Comparison of ENCODE assay signal across 8 mouse cellular contexts in genomic region chr9:64934015-64934754, GRCm38 (mm10). TPM values are rescaled to one million over a fixed set of nuclear protein-coding genes. Genes with fewer than 3 reads are reported as not detected.
DNase-seq lines count a peak whose midpoint lies in the region; ATAC-seq and TF ChIP-seq lines count a peak whose summit lies in the region.

No protein-coding gene starts in this region.

- no peaks in the 10 kb centered on the region for H3K9me3 ChIP-seq in forebrain, embryonic 10.5 days
- H3K9me3 ChIP-seq in forebrain, embryonic 15.5 days: no peaks in the 10 kb centered on the region
- H3K9me3 ChIP-seq in lung, embryonic 14.5 days (ENCODE audit: low read depth, low read length): no peaks in the 10 kb centered on the region

- no peak for TF ChIP-seq CTCF in cerebellum, adult 2 months (IDR thresholded peaks at IDR 0.05; ENCODE audit: borderline replicate concordance, insufficient read depth, low read depth, low read length)
- TF ChIP-seq CTCF in lung, embryonic 14.5 days (IDR thresholded peaks at IDR 0.05; ENCODE audit: low read depth): no peak

- no peak overlapping the region for H3K4me3 ChIP-seq in forebrain, embryonic 10.5 days
- H3K4me3 ChIP-seq in forebrain, embryonic 15.5 days: no peak overlapping the region
- no peak overlapping the region for H3K4me3 ChIP-seq in cerebellum, adult 2 months (replicated peaks; ENCODE audit: insufficient read depth, low read depth, low read length)
- no peak overlapping the region for H3K4me3 ChIP-seq in lung, embryonic 14.5 days (ENCODE audit: low read depth, low read length)

- H3K27me3 ChIP-seq in forebrain, embryonic 10.5 days (ENCODE audit: poor library complexity, severe bottlenecking): peaks cover 8% of the 10 kb centered on the region; the same call in 1 of the 2 replicates
- no peaks in the 10 kb centered on the region for H3K27me3 ChIP-seq in forebrain, embryonic 15.5 days
- no peaks in the 10 kb centered on the region for H3K27me3 ChIP-seq in cerebellum, adult 2 months (ENCODE audit: control insufficient read depth, insufficient read depth, low read length)
- H3K27me3 ChIP-seq in lung, embryonic 14.5 days (ENCODE audit: insufficient read depth, low read length): no peaks in the 10 kb centered on the region; the same call in 1 of the 2 replicates

- H3K9ac ChIP-seq in forebrain, embryonic 15.5 days (replicated peaks): no peak overlapping the region
- H3K9ac ChIP-seq in lung, embryonic 14.5 days: no peak overlapping the region

- H3K4me2 ChIP-seq in forebrain, embryonic 15.5 days (replicated peaks): no peak overlapping the region
- H3K4me2 ChIP-seq in lung, embryonic 14.5 days: no peak overlapping the region

- DNase-seq in forebrain, embryonic 10.5 days (ENCODE audit: extremely low spot score, low spot score): no peak
- DNase-seq in cerebellum, adult 2 months: peak; percentile 48 to 53
- DNase-seq in heart, adult 11 months: peak; percentile 99
- peak; percentile 55 to 69 for DNase-seq in kidney, adult 8-10 months
- DNase-seq in lung, embryonic 14.5 days: peak; percentile 50
- DNase-seq in thymus, postnatal 14 days: no peak
- DNase-seq in B cell, adult 2 months: no peak

- no peak for TF ChIP-seq POLR2A in cerebellum, adult 2 months (IDR thresholded peaks at IDR 0.05; ENCODE audit: borderline replicate concordance, insufficient read depth, low read length)

- peaks cover 24% of the 10 kb centered on the region for H3K4me1 ChIP-seq in forebrain, embryonic 10.5 days
- no peaks in the 10 kb centered on the region for H3K4me1 ChIP-seq in forebrain, embryonic 15.5 days
- H3K4me1 ChIP-seq in cerebellum, adult 2 months (ENCODE audit: control insufficient read depth, insufficient read depth, low read length): peaks cover 12% of the 10 kb centered on the region
- H3K4me1 ChIP-seq in lung, embryonic 14.5 days (ENCODE audit: insufficient read depth): peaks cover 9% of the 10 kb centered on the region; the same call in 1 of the 2 replicates

- no peaks in the 10 kb centered on the region for H3K36me3 ChIP-seq in forebrain, embryonic 10.5 days (replicated peaks)
- no peaks in the 10 kb centered on the region for H3K36me3 ChIP-seq in forebrain, embryonic 15.5 days
- no peaks in the 10 kb centered on the region for H3K36me3 ChIP-seq in lung, embryonic 14.5 days (ENCODE audit: insufficient read depth)

- ATAC-seq in forebrain, embryonic 15.5 days (replicated peaks): no peak
- peak; percentile 40 for ATAC-seq in lung, embryonic 14.5 days (ENCODE audit: insufficient read depth)

- peak overlapping the region; percentile 72 for H3K27ac ChIP-seq in forebrain, embryonic 10.5 days
- no peak overlapping the region for H3K27ac ChIP-seq in forebrain, embryonic 15.5 days (replicated peaks)
- no peak overlapping the region for H3K27ac ChIP-seq in cerebellum, adult 2 months (ENCODE audit: insufficient read depth, low read length)
- no peak overlapping the region for H3K27ac ChIP-seq in lung, embryonic 14.5 days (ENCODE audit: low read depth)

- 70% methylated on average over 15 of the region's 15 CpGs for WGBS in forebrain, embryonic 10.5 days
- WGBS in forebrain, embryonic 15.5 days: 65% methylated on average over 15 of the region's 15 CpGs
- 49% methylated on average over 15 of the region's 15 CpGs for WGBS in cerebellum, adult 2 months
- WGBS in lung, embryonic 14.5 days: 34% methylated on average over 15 of the region's 15 CpGs

RNA-seq across cellular contexts. Expression of gene Slc24a1, which starts 17.2 kb away (rescaled TPM):
- polyA plus RNA-seq in forebrain, embryonic 10.5 days (2016; fragmentation: Nextera tagmentation; extraction: Ambion mirVana): 0.04 TPM in 1 of 2 replicates, not detected in the other
- polyA plus RNA-seq in forebrain, embryonic 15.5 days (2015; fragmentation: Nextera tagmentation; extraction: Ambion mirVana): 0.04 and 0.10 TPM in 2 replicates
- 0.02 and 0.03 TPM in 2 replicates for polyA plus RNA-seq in cerebellum, adult 2 months (2012; rRNA removed)
- 0.04 and 0.09 TPM in 2 replicates for polyA plus RNA-seq in lung, embryonic 14.5 days (2014; fragmentation: Nextera tagmentation; extraction: Ambion mirVana)

RNA-seq across cellular contexts. Expression of gene Ints14, which starts 26.5 kb away (rescaled TPM):
- polyA plus RNA-seq in forebrain, embryonic 10.5 days (2016; fragmentation: Nextera tagmentation; extraction: Ambion mirVana): 74.2 and 77.6 TPM in 2 replicates
- polyA plus RNA-seq in forebrain, embryonic 15.5 days (2015; fragmentation: Nextera tagmentation; extraction: Ambion mirVana): 45.0 and 45.6 TPM in 2 replicates
- polyA plus RNA-seq in cerebellum, adult 2 months (2012; rRNA removed): 24.1 and 26.4 TPM in 2 replicates
- 64.1 and 66.0 TPM in 2 replicates for polyA plus RNA-seq in lung, embryonic 14.5 days (2014; fragmentation: Nextera tagmentation; extraction: Ambion mirVana)

Comparison
In these comparisons a context has a peak if more than half of its experiments do, and no peak if none do; other contexts are left out.
1. DNase-seq: peak in cerebellum, adult 2 months (2 of 2), heart, adult 11 months (single experiment), kidney, adult 8-10 months (2 of 2) and lung, embryonic 14.5 days (single experiment); none in forebrain, embryonic 10.5 days (single experiment), thymus, postnatal 14 days (single experiment) and B cell, adult 2 months (0 of 2).